Mouse (Mus musculus): ENCODE results near the gene Tagln2.

Tagln2 gene

DNA sequence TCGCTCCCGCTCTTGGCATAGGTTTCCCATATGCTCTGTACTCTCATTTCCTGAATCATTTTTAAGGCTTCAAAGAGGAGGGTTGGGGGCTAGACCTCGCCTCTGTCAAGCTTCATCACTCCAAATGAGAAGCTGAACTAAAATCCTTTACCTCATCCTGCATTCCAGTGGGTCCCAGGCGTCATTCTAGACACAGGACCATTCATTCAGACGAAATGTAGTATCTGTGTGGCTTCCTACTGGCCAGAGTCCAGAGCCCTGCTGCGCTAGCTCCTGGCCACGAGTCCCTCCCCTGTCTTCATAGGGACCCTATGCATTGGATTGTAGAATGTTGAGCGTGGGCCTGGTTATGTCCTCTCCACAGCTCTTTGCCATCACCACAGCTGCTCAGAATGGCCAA, 4.9 kb downstream of the Tagln2 start:
- DNase-seq, result no peak

GRCm38 (mm10) chr1:172507001-172507400, 7.2 kb downstream of the Tagln2 start:
- DNase-seq, result no peak

DNA sequence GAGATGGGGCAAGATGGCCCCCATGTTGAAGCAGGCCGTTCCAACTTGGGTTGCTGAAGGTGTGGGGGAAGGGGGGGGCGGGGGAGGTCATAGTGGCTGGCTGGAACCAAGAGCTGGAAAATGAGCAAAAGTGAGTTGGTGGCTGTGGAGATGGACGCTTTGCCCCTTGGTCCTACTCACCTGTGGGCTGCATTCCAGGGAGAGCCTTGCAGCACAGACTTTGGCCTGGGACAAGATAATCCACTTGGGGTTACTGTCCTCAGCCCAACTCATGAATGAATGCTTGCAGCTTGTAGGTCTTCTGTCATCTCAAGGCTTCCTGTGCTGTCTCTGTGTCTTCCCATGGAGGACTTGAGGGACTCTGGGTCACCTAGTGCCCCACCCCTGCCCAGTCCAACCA, 7.9 kb downstream of the Tagln2 start:
- DNase-seq, result no peak

GRCm38 (mm10) chr1:172508172-172508571, 8.3 kb downstream of the Tagln2 start:
- DNase-seq, result no peak

GRCm38 (mm10) chr1:172509235-172509634, 9.4 kb downstream of the Tagln2 start:
- DNase-seq, result no peak

DNA sequence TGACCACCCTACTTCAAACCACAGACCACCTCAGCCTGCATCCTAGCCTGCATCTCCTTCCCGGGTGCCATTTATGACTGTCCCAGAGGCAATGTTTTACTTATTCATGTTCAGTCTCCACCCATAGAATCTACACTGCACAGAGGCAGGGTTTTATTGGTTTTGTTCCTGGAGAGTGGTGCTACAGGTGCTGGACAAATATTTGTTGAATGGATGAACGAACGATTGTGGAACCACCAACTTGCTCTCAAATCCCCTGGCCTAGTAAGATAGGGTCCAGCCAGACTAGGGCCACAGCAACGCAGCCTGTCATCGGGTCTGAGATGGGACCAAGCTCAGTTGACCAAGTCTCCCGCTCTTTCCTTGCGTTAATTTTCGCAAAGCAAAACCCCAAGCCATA, 10.1 kb downstream of the Tagln2 start:
- no peak for DNase-seq

DNA sequence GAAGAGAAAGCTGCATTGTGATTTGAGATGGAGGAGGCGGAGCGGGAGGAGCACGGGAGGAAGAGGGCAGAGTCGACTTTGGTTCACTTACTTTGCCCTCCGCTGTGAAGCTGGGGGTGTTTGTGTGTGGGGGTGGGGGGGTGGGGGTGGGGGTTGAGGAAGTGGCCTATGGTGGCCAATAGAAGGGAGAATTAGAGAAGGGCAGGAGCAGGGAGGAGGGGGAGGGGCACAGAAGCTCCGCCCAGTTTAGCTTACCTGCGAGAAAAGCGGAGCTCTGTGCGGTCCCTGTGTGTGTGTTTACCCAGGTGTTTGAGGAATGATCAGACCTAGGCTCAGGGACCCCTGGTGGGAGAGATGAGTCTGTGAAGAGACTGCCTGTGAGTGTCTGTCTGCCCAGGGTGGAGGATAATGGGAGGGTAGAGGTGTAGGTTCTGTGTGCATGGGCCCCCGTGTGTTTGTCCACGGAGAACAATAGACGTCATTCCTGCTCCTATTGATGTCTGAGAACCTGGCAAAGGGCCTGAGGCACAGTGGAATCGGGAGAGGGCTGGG, 10.7 kb downstream of the Tagln2 start:
- peak; percentile 20 for DNase-seq

DNA sequence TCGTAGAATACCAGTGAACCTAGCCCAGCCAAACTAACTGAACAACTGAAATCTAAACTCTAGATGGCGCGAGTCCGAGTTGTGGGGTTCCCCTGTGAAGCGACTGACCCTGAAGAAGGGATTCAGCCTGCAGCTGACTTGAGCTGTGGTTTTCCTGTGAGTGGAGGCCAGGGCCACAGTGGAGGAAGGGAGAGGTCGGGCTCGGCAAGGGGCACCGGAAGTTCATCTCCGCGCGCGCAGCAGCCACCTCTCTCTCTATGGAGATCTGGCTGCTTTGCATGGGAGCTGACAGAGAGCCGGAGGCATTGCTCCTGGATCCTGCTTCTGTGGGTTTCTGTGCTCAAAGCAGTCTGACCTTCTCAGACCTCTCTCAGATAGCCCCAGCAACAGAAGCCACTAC, 13.1 kb downstream of the Tagln2 start:
- DNase-seq, result peak; percentile 65

DNA sequence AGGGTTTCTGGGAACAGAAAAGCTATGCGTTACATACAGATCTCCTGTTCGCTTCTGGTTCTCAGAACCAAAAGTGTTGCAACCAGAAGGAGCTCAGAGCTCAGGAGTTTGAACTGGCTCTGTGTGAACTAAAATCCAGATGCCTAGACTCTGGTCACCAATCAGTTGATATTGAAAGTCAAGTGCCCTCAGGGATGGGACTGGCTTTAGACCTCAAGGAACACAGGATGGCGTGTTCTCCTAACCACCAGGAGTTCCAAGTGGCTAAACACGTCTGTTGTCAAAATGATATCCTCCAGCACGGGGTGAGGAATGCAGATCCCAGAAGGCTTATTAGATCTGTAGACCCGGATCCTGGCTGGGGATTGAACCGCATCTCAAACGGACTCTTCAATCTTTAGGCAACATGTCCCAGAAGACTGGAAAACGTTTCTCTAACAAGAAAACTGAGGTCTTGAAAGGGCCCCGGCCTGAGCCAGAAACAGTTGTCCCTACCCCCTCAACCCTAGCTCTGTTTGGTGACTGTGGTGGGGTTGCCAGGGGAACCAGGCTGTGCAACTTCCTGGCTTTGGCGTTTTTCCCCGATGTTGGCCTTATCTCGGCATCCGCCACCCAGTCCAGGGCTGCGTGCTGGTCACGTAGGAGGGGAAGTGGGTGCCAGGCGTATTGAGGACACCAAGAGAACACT, 13.8 kb downstream of the Tagln2 start:
- DNase-seq, result peak; percentile 61

GRCm38 (mm10) chr1:172514213-172514529, 14.3 kb downstream of the Tagln2 start:
- DNase-seq, result no peak

DNA sequence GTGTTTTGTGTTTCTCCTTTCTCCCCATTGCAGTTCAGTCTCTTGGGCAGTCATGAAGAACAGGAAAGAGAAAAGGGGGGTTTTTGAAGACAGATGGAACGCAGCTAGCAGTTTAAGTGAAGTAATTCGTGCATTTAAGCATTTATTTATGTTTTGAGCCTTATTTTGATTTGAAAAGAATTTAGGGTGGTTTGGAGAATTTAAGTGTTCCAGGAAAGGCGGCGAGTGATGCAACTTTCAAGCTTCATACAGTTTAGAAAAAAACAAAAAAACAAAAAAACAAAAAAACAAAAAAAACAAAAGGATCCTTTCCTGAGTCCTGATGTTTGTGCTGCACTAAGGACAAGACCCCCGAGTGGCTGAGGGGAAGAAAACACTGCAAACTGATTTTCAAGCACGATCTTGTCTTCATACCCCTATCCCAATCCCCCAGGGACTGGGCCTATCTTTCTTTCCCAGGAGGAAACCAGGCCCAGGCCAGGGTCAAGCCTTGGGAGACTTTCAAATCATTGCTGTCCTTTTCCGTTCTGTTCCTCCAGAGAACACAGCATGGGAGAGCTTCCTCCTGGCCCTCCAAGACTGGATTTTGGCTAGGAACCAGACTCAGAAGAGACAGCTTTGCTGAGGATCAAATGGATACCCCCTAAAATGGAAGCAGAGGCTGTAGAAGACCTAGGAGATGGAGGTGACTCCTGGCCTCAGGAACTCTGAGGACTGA, 14.9 kb downstream of the Tagln2 start:
- peak; percentile 5 for DNase-seq

GRCm38 (mm10) chr1:172515396-172515795, 15.5 kb downstream of the Tagln2 start:
- peak; percentile 8 for DNase-seq

GRCm38 (mm10) chr1:172518013-172518412, 18.2 kb downstream of the Tagln2 start:
- no peak for DNase-seq

DNA sequence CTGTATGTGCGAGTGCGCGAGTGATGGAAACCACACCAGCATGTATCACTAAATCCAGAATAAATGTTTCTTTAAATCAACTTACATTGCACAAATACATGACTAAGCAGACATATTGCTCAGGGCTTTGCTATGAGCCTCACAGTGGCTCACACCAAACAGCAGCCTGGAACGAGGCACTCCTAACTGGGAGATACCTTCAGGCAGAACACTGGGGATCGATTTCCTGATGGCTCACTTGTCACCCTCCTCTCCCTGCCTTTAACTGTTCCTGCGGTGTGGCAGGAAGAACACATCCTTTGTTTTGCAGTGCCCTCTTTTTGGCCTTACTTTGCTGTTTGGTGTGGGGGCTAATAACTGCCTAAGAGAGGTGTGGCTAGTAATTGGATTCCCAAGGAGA, 19.8 kb downstream of the Tagln2 start:
- DNase-seq, result no peak

- peak; percentile 87 for DNase-seq
These were observed 21.0 kb downstream of the Tagln2 start, which contains the start of gene Cfap45 for GRCm38 (mm10) chr1:172520576-172521440. Gene Cfap45, plus strand, starts transcription at chr1:172520801.

- DNase-seq, result no peak
These were observed 22.7 kb downstream of the Tagln2 start for GRCm38 (mm10) chr1:172522524-172522923.

- DNase-seq, result no peak
These were observed 23.9 kb downstream of the Tagln2 start for GRCm38 (mm10) chr1:172523699-172524101.

DNA sequence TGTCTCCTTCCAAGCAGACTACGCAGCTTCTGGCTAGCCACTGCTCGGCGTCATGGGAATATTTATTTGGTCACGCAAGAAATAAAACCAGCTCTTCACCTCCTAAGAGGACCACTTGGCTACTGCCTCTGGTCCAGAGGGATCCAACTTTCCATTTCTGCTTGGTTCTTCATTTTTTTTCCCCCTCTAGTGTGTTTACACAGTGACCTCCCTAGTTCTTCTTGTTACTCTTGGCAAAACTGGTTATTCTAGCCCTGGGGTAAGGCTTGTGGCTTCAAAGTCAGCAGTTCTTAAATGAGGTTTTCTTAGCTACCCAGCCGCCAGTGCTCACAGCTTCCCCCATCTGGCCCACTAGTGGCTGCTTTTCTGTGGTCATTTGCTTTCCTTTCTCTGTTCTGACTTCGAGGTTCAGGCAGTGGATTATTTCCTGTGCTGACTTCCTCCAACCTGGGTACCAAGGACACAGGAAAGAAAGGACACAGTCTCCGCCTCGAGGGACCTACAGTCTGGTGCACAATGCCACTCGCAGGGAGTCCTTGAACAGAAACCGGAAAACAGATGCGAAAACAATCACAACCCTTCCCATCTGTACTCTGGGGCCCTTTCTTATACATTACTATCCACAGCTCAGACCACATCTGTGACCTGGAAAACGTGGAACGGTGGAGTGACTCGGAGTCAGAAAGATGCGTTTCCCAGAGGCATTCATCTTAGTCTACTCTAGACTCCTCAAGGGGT, 25.3 kb downstream of the Tagln2 start:
- DNase-seq, result no peak

- no peak for DNase-seq
These were observed 26.1 kb downstream of the Tagln2 start for GRCm38 (mm10) chr1:172525971-172526370.

DNA sequence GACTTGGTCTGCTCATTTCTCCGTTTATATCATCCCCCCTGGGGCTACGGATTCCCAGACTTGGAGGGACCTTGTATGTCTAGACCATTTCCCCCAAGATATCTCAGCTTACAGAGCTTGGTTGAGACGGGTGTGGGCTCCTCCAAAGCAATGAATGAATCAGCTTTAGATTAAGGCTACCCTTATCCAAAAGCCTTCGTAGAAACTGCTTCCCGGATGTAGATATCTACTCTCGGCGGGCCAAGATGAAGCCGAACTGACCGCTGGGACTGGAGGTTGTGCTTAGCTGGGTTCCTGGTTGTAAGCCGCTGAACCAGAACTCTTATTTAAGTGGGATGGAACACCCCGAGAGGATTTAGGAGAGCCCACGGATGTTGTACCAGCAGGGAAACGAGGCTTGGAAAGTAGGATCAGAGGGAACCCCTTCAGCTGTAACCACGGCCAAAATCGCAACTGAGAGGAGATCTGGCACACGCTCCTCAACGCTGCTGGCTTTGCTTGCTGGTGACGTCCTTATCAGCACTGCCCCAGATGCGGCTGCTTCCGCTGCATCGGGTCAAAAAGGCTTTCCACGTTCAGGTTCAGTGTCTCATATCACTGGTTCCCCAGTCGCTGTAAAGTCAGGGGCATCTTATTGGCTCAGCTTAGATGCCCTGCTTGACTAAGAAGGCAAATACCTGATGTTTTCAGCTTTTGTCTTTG, 26.7 kb downstream of the Tagln2 start:
- DNase-seq, result peak; percentile 65

GRCm38 (mm10) chr1:172527431-172527830, 27.6 kb downstream of the Tagln2 start:
- no peak for DNase-seq

DNA sequence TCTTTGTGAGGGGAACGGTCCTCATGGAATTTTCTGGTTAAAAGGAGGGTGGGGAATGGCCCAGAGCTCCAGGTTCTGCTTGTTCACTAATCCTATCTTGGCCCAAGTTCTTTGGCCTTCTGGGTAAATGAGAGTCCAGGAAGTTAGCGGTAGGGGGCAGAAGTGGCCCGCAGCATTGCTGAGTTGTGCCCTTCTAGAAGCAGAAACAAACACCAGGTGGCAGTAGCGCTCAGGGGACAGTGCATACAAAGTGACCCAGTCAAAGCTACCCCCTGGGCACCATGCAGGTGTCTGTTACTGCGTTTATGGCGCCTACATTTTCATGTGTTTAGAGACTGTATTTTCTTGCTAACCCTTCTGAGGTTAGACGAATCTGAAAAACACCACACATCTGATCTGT, 28.9 kb downstream of the Tagln2 start:
- peak; percentile 79 for DNase-seq
